Mouse (Mus musculus): ENCODE measurements around the gene Mmaa.
A peak's percentile ranks its signal among the peaks of the same experiment; 100 is the strongest.

Gene Mmaa

DNA sequence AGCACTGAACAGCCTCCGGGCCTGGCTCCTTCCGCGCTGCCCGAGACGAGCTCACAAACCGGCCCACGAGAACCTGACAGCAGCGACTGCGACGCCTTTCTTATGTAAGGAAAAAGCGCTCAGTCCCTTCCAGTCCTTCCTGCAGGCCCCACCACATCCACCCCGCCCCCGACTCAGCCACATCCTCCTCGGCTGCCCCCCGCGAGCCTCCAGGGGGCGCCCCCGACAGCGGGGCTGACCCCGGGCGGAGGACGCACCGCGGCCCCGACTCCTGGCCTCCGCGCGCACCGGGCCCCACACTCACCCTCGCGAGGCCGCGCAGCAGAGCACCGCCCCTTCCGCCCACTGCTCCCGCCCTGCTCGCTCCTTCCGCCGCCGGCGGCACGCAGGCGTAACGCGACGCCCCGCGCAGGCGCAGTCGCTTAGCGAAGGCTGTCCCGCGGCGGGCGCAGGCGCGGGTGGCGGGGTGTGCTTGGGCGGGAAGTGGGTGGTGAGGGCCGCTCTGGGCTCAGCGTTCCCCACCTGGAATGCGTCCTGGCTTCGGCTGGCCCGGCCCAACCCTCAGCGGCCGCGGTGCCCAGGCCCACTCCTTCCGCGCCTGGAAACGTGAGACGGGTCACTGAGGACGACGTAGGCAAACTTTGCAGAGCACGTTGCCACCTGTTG, at the start of gene Mmaa:
TSS of gene Mmaa (minus strand) at position 328 of the 666 bp plus-strand sequence.
- peak; percentile 99 for DNase-seq (ENCODE audit: low read depth)

DNA sequence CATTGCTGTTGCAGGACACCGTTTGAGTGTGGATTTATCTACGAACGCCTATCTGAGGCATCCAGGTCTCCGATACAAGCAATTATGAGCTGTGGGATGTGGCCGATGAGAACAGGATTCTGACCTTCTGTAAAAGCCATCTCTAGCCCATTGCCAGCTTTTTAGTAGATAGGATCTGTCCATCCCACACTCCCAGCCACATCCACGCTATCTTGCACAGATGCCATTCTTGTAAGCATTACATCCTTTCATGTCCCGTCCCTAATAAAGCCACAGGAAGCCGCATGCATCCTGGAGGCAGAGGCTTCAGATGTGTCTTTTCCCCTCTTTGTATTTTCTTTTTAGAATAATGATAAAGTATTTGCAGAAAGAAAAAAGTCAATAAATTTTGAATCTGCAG, 46.5 kb upstream of the Mmaa start:
- DNase-seq (ENCODE audit: low read depth), result no peak

DNA sequence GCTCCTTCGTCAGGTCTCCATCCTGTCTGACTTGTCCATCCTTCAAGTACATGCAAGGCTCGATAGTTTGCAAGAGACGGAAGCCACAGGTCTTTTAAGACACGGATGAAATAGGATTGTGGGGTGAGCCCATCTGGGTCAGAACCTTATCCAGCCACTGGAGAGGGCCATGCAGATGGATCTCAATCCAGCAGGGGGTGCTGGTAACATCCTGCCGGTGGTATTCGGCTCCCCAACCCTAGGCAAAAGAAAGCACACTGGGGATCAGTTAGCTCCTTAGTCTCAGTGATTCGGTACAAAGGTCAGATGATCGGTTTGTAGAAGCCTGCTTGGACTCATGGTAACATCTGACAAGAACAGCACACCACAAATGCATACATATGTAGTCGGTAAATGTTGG, 44.8 kb upstream of the Mmaa start:
- DNase-seq (ENCODE audit: low read depth), result peak; percentile 37

DNA sequence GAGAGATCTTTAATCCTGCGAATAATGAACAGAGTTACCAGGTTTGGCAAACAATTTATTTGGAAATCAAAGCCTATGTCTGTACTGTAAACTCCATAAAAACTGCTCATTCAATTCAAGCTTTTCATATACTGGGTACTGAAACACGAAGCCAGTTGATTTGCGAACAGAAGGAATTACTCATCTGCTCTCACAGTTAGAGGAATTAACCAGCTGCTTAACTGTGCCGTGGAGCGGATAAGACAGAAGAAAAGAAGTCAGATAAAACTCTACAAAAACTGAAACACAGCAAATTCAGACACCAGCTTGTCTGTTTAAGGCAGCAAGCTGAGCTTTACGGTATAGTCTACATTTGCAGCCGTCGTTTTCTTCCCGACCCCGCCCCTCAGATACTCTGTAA, 43.9 kb upstream of the Mmaa start:
- DNase-seq (ENCODE audit: low read depth), result no peak

DNA sequence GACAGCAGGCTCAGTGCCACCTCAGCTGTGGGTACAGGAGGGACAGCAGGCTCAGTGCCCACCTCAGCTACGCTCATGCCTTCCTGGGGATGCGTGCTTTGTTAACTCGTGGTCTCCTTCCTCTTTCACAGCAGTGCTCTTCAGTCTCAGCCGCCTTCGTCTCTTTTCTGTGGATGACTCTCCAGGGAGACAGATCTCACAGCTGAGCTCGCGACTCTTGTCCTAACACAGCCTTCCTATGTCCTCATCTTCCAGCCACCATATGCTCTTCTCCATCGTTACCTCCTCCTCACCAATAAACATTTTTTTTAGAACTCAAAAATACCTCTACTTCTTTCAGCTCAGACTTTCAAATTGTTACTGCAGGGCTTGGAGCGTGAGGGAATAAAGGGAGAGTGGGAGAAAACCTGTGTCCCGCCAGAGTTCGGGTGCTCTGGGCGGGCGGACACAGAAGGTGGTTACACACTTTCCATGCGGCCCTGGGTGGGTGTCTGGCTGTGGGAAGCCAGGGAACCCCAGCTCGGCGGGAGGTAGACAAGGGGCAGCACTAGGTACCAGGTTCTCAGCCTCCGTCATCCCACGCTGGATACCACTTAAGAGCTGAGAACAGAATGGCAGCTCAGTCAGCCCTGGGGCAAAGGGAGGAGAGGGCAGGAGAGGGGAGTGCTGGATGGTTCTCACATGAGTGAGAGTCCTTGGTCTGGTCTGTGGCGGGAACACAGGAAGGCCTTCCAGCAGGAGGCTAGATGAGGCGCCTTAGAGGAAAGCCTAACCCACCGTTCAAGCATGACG, 37.6 kb upstream of the Mmaa start:
- DNase-seq (ENCODE audit: low read depth), result no peak

DNA sequence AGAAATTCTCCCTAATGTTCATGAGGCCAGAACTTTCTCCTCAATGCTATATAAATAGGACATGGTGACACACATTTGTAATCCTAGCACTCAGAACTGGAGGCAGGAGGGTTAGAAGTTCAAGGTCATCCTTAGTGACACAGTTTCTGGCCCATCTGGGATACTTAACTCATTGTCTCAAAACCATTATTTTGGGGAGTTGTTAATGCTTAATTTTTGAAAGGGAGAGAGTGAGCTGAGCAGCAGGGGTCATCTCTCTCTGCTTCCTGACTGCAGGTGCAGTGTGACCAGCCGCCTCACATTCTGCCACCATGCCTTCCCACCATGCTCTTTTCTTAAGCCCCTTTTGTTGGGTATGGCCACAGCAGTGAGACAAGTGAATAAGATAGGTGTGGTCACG, 36.8 kb upstream of the Mmaa start:
- DNase-seq (ENCODE audit: low read depth), result no peak

DNA sequence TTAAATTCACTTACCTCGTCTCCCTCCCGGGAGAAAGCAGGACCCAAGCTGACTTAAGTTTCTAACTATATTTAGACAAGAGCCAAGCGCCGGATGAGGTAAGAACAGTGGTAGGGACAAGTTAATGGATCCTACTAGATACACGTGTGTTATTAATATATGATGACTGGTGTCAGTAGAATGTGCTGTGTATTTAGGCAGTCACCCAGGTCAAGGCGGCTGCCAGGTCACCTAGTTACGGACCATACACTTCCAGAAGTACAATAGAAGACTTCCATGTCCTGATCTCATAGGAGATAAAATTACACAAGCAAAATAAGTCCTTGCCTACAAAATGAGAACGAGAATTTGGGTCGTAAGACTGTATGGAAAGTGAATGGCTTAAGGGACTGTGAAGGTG, 36.3 kb upstream of the Mmaa start:
- DNase-seq (ENCODE audit: low read depth), result peak; percentile 32

DNA sequence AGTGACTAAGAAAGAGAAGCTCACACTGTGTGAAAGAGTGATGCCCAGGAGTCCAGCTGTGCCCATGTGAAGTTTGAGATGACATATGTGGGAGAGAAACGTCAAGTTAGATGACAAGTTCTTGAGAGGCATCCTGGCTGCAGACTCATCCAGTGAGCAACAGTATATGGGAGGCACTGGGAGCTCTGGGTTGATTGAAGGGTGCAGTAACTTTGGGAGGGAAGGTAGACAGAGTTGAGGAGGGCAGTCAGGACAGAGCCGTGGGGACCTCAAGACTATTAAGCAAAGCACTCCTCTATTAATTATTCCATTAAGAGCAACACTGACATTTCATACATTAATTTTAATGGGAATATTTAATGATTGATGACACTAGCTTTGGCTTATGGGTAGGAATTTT, 35.0 kb upstream of the Mmaa start:
- DNase-seq (ENCODE audit: low read depth), result no peak

DNA sequence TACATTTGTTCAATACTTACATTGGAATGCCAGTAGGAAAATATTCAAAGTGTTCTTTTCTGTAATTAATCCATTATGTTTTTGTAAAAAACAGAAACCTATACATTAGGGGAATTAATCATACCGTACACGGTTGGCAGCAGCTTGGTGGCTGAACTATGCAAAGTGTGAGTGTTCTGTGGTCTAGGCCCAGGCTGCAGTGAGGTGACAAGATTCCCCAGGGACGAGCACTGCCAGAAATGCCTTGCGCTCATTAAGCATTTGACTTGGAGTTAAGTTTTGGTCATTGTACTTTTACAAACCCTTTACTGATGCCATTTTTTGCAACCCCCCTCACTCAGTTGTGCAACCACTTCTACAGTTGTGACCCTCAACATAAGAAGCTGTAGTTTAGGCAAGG, 34.4 kb upstream of the Mmaa start:
- DNase-seq (ENCODE audit: low read depth), result no peak

DNA sequence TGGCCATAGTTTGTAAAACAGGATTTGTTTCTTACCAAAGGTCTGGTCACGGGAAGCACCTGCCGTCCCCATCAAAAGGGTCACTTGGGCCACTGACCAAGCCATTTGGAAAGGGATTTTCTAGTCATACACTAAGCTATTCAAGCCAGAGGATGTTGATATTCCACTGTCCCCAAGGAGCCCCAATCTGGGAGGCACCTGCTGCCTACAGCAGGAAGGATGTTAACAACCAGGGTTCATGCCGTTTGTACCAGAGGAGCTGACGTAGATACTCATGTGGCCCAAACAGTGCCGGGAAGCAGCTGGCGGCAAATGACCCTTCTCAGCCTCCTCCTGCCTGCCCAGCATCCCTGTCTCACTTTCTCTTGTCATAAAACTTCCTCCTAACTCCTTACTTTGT, 30.8 kb upstream of the Mmaa start:
- DNase-seq (ENCODE audit: low read depth), result no peak

DNA sequence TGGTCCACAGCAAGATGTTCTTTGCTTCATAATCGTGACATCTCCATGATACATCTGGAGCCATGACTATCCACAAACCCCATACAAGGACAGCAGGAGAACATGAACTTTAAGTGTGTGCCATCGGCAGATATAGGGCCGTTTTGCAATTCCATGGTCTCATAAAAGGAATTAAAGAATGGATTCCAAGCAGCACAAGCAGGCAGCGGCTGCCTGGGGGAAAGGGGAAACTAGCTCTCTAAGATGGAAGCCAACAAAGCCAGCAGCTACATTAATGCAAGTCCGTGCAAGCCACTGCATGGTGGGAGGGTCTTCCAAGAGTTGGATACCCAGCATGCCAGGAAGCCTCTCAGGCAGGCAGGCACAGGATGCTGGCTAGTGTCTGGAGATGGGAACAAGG, 30.2 kb upstream of the Mmaa start:
- no peak for DNase-seq (ENCODE audit: low read depth)

DNA sequence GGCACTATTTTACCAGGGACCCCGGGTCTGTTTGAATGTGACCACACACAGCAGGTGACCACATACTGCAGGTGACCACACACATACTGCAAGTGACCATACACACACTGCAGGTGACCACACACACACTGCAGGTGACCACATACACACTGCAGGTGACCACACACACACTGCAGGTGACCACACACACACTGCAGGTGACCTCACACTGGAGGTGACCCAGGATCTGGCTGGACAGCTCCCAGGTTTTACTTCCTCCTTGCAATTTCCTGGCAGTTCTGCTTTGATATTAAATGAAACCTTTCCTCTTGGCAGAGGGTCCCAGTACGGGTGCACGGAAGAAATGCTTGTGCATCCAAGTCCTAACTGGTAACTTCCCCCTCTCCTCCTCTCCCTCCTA, 29.3 kb upstream of the Mmaa start:
- DNase-seq (ENCODE audit: low read depth), result no peak

DNA sequence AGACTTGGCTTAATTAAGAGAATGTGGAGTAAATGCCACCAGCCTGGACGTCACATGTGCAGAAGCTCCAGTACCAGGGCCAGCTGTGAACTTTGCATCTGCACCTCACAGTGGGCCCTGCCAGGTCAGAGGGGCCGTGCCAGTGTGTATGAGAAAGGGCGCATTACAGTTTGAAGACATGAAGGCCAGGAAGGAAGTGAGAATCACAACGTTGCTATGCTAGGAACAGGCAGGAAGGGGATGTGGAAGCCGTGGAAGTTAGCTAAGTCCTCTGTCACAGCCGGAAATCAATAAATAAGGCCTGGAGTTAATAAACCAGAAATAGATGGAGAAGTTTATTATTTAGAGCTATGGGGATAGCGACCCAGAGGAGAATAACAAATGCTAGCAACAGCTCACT, 28.4 kb upstream of the Mmaa start:
- no peak for DNase-seq (ENCODE audit: low read depth)

DNA sequence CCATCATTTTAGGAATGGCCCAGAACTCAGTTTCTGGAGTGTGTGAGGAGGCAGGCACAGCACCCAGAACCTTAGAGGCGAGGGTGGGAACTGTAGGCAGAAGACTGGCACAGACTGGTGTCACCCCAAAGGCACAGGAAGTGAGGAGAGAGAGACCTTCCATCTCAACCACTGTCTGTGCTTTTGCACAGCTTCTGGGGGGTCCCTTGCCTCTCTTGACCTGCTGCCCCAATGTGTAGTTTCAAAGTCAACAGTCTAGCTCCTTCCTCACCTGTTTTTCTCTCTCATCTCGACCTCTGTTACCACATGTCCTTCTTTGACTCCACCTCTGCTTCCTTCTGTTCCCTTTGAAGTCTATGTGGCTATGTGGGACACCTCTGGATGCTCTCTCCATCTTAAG, 16.1 kb upstream of the Mmaa start:
- no peak for DNase-seq (ENCODE audit: low read depth)

DNA sequence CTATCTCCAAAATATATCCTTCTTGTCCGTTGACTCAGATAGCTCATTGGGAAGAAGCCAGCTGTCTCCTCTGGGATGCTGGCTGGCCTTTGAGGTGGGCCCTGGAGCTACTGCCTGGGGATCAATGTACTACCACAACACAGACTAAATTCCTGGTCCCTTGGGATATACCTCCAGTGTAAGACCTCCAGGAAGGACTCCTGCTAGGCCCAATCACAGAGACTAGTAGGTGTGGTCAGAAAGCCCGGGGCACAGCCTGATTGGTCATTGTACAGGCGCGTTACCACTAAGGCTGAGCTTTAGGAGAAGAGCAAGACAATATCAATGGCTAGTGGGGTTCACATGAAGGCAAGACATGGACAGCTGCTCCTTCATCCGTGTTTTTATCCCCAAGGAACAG, 11.2 kb upstream of the Mmaa start:
- DNase-seq (ENCODE audit: low read depth), result no peak

DNA sequence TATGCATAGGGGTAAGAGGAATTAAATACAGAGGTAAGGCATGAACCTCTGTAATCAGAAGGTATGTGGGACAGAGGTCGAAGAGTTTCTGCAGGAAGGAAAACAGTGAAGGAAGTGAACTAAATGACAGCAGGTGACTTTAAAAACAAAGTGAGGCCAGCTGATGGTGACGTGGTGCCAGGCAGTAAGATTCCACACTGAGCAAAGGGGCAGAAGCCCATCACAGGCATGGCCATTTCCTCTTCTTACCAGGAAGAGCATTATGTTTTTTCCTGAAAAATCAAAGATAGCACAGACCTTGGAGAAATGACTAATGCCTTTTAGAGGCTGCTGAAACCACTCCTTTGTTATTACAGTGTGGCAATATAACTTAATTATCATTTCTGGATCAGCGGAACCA, 6.8 kb upstream of the Mmaa start:
- no peak for DNase-seq (ENCODE audit: low read depth)

DNA sequence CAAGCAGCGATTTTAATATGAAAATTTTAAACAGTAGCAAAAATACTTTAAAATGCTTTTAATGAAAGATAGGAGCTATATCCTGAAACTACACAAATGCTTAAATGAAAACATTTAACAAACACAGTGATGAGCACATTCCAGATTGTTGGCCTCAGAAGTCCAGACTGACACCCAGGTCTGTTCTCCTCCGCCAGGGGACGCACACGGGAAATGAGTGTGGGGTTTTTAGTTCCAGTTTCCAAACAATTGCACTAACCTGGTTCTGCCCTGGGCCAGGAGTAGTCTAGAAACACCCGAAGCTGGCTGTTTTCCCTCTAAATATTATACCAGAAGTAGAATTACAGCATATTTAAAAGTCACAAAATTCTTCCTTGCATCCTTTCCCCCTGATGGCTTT, 5.0 kb upstream of the Mmaa start:
- DNase-seq (ENCODE audit: low read depth), result no peak

DNA sequence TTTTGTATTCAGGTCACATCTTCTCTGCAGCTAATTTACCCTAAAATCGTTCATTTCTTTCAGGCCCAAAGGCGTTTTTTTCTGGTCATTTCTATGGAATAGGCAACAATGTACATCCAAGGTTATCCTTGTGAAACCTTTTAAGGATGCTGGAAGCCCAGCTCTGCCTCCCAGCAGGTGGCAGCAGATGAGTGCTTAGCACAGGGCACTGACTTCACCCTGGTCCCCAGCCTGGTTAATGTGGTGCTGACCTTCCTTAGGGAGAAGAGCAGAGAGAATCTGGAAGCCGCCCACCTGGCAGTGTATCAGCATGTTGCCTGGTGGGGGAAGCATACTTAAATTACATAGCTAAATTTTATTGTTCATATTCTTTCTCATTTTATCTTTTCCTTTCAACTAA, 3.0 kb upstream of the Mmaa start:
- peak; percentile 86 for DNase-seq (ENCODE audit: low read depth)

DNA sequence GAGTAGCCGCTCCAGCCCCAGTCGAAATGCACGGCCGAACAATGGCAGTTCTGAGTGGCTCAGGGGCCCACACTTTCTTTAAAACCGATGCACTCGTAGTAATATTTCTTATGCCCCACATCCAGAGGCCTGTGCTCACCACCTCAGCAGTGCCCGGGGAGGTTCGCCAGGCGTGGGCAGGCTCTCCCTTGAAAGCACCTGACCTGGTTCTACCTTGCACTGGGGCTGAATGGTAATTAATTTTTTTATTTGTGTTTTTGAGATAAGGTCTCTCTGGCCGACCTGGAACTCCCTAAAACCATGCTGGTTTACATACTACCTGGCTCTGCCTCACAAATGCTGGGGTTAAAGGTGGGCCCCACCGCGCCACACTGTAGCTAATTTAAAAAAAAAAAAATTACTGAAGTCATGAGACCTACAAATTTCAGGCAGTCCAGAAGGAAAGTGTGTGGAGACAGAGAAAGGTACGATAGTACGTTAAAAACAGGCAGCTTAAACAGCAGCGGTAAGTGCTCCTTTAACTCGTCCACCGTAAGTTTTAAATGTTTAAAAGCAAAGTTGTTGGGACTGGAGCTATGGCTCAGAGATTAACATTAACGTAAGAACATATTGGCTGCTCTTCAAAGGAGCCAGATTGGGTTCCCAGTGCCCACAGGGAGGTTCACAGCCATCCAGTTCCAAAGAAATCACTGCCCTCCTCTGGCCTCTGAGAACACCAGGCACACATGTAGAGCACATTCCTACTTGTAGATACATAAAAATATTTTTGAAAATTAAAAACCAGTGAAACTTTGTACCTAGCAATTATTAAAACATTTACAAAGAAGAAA, 754 bp upstream of the Mmaa start:
- peak; percentile 32 for DNase-seq (ENCODE audit: low read depth)

DNA sequence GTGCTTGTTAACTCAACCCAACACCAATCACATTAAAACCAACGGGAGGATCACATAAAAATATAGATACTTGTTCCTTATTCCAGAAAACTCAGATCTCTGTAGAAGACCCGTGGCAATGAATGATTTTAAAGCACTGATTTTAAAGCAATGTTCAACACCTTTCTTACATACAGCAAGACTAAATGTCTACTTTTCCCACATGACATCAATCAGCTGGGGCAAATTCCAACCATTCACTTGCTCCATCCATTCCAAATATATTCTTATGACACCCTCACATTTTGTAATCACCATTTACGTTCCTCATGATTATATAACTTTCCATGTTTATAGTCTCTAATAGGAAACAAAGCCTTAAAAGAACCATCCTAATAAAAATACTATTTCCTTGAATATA, 896 bp downstream of the Mmaa start:
- DNase-seq (ENCODE audit: low read depth), result peak; percentile 47

DNA sequence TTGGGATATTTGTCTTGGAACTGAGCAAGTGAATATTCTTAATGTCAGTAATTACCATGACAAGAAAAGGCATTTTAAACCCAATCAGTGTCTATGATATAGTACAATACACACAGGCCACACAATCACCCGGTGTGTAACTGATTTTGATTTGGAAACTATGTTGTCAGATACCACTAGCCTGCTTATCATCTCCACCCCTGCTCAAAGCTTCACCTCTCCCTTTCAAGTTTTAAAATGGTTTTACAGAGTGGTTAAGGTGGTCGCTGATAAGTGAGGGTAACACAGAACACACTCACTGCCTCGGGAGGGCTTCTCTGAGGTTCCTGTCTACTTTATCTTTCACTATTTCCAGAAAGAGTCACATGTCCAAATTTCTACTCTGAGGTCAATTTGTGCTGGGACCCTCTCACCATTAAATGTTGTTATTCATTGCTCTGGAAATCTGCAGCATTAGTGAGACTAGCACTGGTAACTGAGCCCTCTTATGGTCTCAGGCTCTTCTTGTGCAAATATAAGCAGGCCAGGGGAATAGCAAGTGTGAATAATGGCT, 1.9 kb downstream of the Mmaa start:
- DNase-seq (ENCODE audit: low read depth), result no peak

DNA sequence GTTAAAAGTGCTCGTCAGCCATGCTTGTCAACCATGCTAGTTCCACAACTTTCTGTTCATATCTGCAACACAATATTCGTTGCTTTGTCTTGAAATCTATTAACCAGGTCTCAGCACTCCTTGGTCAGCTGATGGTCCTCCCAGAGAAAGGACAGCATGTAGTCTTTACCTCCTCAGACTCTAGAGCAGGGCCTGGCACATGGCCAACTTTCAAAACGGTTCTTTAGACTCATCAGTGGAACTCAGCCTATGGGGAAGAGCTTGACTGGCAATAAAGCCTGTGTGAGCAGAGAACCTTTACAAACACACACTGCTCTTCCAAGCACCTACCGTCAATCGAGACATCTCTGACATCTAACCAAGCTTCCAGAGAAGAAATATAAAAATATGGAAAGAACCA, 5.1 kb downstream of the Mmaa start:
- peak; percentile 27 for DNase-seq (ENCODE audit: low read depth)

DNA sequence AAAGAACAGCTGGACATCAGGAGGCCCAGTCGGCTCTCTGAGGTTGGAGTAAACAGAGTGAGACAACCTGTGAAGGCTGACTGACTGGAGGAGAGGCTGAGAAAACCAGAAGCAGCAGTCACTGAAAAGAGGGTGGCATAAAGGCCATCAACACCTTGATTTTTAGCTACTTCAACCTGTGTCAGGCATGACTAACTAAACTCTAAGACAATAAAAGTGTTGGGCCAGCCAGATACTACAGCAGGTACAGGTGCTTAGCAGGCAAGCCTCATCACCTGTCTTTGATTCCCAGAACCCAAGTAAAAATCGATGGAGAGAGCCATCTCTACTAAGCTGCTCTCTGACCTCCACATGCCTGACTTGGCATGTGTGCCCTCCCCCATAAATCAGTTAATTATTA, 6.1 kb downstream of the Mmaa start:
- DNase-seq (ENCODE audit: low read depth), result no peak

Measured in NIH3T3 (cell line).